Mouse (Mus musculus) adrenal gland, adult 8-10 months (tissue): Measurements from ENCODE around the gene Gm20388. TPM values are rescaled to one million over a fixed set of nuclear protein-coding genes. Genes with fewer than 3 reads are reported as not detected.

Experiments
- DNase-seq: peaks from one replicate; pipeline ENCODE4 v3.0.0; 2022
- total RNA-seq, 4 experiments: library from RNA; stranded (reverse); gene quantifications; 2 replicates each; pipeline ENCODE4 v1.2.4; 2022

Gm20388 gene
- total RNA-seq, 4 experiments from 2014 or later = 1.7 to 16.9 (median 5.8) TPM

- peak; percentile 40 for DNase-seq
Observed at GRCm38 (mm10) chr8:123832757-123833156, 3922.1 kb downstream of the Gm20388 start.

GRCm38 (mm10) chr8:123835451-123835850 lies 3924.8 kb downstream of the Gm20388 start:
- DNase-seq = peak; percentile 14

- DNase-seq = no peak
Observed at GRCm38 (mm10) chr8:123836354-123836753, 3925.7 kb downstream of the Gm20388 start.

- DNase-seq = no peak
Observed at GRCm38 (mm10) chr8:123838496-123838895, 3927.9 kb downstream of the Gm20388 start.

- no peak for DNase-seq
Observed at GRCm38 (mm10) chr8:123840578-123841345, 3930.1 kb downstream of the Gm20388 start.

GRCm38 (mm10) chr8:123842086-123842485 lies 3931.4 kb downstream of the Gm20388 start:
- no peak for DNase-seq

- DNase-seq = no peak
Observed at GRCm38 (mm10) chr8:123844341-123844740, 3933.7 kb downstream of the Gm20388 start.

- no peak for DNase-seq
Observed at GRCm38 (mm10) chr8:123845114-123845513, 3934.5 kb downstream of the Gm20388 start.

- no peak for DNase-seq
Observed at GRCm38 (mm10) chr8:123845991-123846390, 3935.3 kb downstream of the Gm20388 start.

GRCm38 (mm10) chr8:123846509-123846908 lies 3935.9 kb downstream of the Gm20388 start:
- DNase-seq = no peak

GRCm38 (mm10) chr8:123847546-123847945 lies 3936.9 kb downstream of the Gm20388 start:
- DNase-seq = no peak

- no peak for DNase-seq
Observed at GRCm38 (mm10) chr8:123849352-123849751, 3938.7 kb downstream of the Gm20388 start.

GRCm38 (mm10) chr8:123851590-123851989 lies 3940.9 kb downstream of the Gm20388 start:
- DNase-seq = no peak

- DNase-seq = no peak
Observed at GRCm38 (mm10) chr8:123854252-123854651, 3943.6 kb downstream of the Gm20388 start.

GRCm38 (mm10) chr8:123854733-123855475 lies 3944.3 kb downstream of the Gm20388 start:
- no peak for DNase-seq

- no peak for DNase-seq
Observed at GRCm38 (mm10) chr8:123857361-123857760, 3946.7 kb downstream of the Gm20388 start.

GRCm38 (mm10) chr8:123858574-123858940 lies 3947.9 kb downstream of the Gm20388 start:
- no peak for DNase-seq

GRCm38 (mm10) chr8:123858941-123859647 lies 3948.5 kb downstream of the Gm20388 start:
- DNase-seq = peak; percentile 87

- no peak for DNase-seq
Observed at GRCm38 (mm10) chr8:123859648-123860259, 3949.1 kb downstream of the Gm20388 start, which contains the start of gene Ccsap. TSS of gene Ccsap (minus strand) at chr8:123860209.

- DNase-seq = no peak
Observed at GRCm38 (mm10) chr8:123860386-123860785, 3949.7 kb downstream of the Gm20388 start.

GRCm38 (mm10) chr8:123865786-123866185 lies 3955.1 kb downstream of the Gm20388 start:
- DNase-seq = peak; percentile 18

GRCm38 (mm10) chr8:123866971-123867370 lies 3956.3 kb downstream of the Gm20388 start:
- DNase-seq = no peak

- DNase-seq = no peak
Observed at GRCm38 (mm10) chr8:123872048-123872447, 3961.4 kb downstream of the Gm20388 start.
